Mouse (Mus musculus): ENCODE measurements around the gene Rtn3. TPM values are rescaled to one million over a fixed set of nuclear protein-coding genes. Genes with fewer than 3 reads are reported as not detected.
A peak's percentile ranks its signal among the peaks of the same experiment; 100 is the strongest.
"Not testable (repeated sequence)": the region's sequence is repeated elsewhere in the genome, so short reads cannot be mapped to it uniquely, and the experiment has no call there.

The Rtn3 gene
- total RNA-seq (2021): 100 to 1,000 TPM; 798 to 841 TPM

DNA sequence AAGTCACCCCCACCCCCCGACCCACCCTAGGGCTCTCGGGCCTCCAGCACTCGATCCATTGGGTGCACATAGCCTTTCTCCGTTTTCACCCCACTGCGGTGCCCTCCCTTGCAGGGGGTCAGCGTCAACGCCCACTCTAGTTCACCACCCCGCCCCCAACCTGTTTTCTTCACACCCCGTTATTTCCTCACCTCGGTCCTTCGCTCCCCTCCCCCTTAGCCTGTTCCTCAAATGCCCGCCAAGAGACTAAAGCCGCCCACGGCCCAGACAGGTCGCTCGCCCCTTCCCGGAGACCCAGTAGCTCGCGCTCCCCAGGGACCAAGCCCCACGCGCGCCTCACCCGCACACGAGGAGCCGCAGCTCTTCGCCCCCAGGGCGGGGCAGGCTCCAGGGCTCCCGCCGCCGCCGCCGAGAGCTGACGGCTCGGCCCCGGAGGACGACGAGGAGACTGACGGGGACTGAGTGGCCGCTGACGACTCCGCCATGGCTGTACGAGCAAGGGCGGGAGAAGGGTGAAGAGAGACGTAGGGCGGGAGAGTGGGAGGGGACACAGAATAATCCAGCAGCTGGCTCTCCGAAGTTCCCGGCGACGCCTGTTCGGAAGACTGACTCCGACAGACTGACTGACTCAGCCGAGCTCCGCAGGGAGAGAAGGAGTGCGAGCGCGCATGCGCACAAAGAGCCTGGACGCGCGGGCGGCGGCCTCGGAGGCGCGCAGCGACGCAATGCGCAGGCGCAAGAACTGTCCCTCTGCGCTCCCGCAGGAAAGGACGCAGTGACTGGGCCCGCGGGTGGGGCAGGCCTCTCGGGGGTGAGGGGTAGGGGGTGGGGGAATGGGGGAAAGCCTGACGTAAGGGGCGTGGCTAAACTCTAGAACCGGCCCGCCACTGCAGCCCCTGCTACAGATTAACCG lies at the start of gene Rtn3:
Gene Rtn3, minus strand, starts transcription at position 683 of the 913 bp plus-strand sequence.
- peak; percentile 96 for DNase-seq (ENCODE audit: extremely low spot score in 1 of 2, low spot score in 1 of 2)

DNA sequence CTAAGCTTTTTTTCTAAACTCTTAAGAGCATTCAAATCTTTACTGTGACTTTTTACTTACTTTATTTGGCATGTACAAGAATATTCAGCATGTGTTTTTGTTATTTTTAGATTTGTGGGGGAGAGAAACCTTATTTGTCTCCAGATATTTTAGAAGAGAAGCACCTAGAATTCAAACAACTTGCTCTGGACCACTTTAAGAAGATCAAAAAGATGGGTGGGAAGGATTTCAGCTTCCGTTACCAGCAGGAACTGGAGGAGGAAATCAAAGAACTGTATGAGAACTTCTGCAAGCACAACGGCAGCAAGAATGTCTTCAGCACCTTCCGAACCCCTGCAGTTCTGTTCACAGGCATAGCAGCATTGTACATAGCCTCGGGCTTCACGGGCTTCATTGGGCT lies 48.8 kb upstream of the Rtn3 start:
- DNase-seq (ENCODE audit: extremely low spot score in 1 of 2, low spot score in 1 of 2): no peak

DNA sequence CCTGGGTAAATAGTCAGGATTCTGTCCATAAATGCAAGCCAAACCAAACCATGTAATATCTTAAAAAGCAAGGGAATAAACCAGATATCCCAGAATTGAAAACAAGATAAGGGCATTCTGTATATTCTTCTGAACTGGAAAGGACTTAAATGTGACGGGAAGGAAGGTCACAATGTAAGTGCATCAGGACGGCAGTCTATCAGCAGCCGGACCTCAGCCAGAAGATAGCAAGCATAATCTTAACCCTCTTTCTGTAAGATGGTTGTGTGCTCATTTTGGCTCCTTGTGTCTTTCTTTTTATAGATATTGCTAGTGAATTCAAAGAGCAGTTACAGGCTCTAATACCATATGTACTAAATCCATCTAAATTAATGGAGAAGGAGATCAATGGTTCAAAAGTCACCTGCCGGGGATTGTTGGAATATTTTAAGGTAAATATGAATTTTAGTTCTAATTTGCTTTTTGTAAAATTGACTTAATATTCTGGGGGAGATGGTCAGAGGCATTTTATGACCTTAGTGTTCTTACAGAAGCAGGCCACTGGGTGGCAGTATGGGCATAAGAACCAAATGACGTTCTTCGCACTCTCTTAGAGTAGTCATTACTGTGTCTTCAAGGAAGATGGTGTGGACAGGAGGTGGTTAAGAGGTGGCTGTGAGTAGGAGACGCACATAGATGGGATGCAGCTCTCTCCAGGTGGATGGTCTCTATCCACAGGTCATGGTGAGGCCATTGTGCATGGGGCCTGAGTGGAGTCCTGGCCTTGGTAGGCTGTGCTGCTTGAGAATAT lies 45.8 kb upstream of the Rtn3 start:
- peak; percentile 69 to 81 for DNase-seq (ENCODE audit: extremely low spot score in 1 of 2, low spot score in 1 of 2)

DNA sequence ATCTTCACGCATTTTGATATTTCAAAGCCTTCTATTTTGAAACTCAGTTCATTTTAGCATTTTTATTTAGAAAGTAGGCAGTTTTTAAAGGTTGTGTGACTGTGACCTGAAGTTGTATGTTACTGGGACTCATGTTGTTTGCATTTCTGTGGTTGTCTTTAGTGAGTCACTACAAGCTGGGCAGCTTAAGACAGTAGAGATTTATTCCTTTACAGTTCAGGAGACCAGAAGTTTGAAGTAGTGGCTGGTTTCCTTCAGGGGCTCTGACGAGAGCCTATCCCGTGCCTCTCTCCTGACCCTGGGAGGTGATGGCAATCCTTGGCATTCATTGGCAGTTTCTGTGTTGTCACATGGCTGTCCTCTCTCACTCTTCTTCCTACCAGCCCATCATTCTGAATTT lies 41.8 kb upstream of the Rtn3 start:
- DNase-seq (ENCODE audit: extremely low spot score in 1 of 2, low spot score in 1 of 2): no peak

DNA sequence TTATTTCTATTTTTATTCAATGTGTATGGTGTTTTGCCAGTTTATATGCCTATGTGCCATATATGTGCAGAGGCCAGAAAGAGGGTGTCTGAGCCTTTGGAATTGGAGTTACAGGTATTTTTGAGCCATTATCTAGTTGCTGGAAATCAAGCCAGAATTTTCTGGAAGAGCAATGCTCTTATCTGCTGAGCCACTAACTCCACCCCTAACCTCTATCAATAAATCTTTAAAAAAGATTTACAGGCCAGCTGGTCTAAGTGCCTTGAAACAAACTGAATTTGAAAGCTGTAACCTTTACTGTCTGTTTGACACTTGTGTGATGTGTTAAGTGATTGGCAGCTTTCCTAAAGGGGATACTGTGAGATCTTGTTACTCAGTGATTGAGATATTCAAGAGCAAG lies 40.7 kb upstream of the Rtn3 start:
- DNase-seq (ENCODE audit: extremely low spot score in 1 of 2, low spot score in 1 of 2): no peak

DNA sequence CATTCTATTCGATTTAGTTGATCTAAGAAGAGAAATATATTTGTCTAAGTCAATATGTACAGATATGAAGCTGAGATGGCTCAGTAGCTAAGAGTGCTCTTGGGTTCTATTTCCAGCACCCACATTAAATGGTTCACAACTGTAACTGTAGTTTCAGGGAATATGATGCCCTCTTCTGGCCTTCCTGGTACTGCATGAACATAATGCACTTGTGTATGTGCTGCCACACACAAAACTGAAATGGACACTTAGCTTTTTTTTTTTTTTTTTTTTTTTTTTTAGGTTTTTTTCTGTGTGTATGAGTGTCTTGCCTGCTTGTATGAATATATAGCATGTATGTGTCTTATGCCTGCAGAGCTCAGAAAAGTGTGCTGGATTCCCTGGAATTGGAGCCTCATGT lies 40.2 kb upstream of the Rtn3 start:
- DNase-seq (ENCODE audit: extremely low spot score in 1 of 2, low spot score in 1 of 2): no peak

DNA sequence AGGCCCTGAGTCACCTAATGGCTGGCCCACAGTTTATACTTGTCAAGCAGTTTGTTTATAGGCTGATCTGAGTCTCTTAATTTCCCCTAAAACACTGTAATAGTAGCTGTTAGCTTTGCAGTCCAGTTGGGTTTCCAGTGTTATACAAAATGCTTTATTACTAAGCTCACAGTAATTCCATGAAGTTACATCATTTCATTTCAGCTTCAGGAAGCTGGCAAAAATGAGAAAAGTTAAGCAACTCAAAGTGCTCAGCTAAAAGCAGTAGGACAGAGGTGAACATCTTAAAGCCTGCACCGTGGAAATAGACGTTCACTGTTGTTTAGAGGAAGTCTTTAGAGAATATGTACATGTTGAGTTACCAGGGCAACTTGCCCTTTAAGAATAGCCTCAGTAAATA lies 39.8 kb upstream of the Rtn3 start:
- DNase-seq (ENCODE audit: extremely low spot score in 1 of 2, low spot score in 1 of 2): no peak

DNA sequence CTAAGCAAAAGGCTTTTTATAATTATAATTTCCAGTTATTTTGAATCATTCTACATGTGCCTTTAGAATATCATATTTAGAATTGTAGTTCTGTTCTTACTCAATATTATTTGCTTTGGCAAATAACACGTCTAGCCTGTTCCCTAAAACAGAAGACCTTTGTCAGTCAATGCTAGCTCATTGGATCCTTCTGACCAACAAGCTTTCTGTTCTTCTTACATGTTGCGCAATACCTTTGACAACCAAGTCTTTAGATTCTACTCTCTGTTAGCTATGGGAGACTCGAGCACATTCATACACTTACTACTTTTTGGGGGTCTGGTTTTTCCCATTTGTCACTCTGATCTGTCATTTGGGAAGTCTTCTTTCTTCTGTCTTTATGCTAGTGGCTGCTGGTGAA lies 38.5 kb upstream of the Rtn3 start:
- DNase-seq (ENCODE audit: extremely low spot score in 1 of 2, low spot score in 1 of 2): no peak

DNA sequence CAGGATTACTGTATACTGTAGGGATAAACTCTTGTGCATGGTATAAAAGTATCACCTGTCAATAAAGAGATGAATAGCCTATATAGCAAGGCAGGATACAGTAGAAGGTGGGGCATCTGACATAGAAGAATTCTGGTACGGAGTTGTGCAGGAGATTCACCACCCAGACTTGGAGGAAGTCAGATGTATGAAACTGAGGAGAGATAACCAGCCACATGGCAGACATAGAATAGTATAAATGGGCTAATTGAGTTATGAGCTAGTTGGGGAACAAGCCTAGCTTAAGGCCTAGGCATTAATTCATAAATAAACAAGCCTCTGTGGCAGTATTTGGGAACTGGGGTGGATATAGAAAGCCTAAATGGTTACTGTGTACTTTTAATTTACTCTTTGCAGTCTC lies 33.4 kb upstream of the Rtn3 start:
- no peak for DNase-seq (ENCODE audit: extremely low spot score in 1 of 2, low spot score in 1 of 2)

DNA sequence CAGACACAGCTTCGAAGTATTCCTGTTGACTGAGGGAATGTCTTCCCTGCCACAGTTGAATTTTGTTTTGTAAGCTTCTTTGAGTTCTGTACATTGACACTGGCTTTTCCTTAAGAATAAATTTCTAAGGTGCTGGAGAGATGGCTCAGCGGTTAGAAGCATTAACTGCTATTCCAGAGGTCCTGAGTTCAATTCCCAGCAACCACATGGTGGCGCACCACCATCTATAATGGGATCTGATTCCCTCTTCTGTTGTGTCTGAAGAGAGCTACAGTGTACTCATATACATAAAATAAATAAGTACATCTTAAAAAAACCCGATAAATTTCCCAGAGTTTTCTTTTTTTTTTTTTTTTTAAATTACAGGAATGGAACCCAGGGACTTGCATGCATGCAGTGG lies 24.9 kb upstream of the Rtn3 start:
- peak in 1 of 2 experiments; percentile 21 for DNase-seq (ENCODE audit: extremely low spot score in 1 of 2, low spot score in 1 of 2)

DNA sequence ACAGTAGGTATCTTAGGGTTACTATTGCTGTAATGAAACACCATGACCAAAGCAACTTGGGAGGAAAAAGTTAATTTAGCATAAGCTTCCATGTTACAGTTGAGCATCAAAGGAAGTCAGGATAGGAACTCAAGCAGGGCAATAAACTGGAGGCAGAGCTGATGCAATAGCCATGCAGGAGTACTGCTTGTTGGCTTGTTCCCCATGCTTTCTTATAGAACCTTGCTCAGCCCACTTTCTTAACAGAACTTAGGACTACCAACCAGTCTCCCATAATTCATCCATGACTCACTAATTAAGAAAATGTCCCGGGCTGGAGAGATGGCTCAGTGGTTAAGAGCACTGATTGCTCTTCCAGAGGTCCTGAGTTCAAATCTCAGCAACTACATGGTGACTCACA lies 23.2 kb upstream of the Rtn3 start:
- no peak for DNase-seq (ENCODE audit: extremely low spot score in 1 of 2, low spot score in 1 of 2)

DNA sequence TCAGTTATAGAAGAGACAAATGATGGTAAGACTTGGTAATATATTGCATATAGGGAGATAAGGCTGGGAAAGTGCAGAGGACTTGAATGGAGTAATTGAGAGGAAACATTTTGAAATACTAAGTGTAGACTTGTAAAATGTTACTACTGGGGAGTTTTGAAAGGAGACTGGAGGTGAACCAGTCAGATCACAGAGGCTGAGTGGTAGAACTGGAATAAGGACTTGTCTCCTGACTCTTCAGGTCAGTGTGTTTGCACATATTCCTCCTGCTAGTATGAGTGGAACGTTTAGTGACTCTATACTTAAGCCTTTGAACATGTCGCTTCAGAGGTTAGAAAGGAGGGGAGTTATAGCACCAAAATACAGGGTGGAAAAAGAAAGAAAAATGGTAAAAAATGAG lies 19.4 kb upstream of the Rtn3 start:
- DNase-seq (ENCODE audit: extremely low spot score in 1 of 2, low spot score in 1 of 2): no peak

DNA sequence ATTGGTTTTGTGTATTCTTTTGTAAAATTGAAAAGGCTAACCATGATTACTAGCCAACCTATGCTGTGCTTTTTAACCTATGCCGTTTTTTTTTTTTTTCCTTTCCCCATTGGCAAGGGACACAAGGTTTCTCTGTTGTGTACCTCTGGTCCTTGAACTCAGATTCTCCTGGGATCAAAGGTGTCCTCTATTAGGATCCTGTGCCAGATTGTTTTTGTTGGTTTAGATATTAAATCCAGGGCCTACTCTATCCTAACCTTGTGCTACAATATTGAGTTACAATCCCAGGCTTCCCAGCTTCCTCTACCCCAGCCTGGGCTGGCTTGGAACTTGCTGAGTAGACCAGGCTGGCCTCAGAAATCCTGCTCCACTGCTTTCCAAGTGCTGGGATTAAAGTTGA lies 17.6 kb upstream of the Rtn3 start:
- no peak for DNase-seq (ENCODE audit: extremely low spot score in 1 of 2, low spot score in 1 of 2)

DNA sequence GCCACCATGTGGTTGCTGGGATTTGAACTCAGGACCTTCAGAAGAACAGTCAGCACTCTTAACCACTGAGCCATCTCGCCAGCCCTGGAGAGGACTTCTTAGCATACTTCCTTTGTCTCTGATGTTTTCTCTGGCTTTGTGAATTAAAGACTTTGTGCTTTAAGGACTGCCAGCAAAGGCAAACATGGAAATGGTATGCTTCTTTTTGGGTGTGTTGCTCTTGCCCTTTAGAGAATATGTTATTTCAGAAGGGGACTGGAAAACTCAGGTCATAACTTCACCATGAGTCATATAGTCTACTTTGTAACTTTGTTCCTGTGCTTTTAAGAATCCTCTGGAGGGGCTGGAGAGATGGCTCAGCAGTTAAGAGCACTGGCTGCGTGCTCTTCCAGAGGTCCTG lies 15.7 kb upstream of the Rtn3 start:
- no peak for DNase-seq (ENCODE audit: extremely low spot score in 1 of 2, low spot score in 1 of 2)

DNA sequence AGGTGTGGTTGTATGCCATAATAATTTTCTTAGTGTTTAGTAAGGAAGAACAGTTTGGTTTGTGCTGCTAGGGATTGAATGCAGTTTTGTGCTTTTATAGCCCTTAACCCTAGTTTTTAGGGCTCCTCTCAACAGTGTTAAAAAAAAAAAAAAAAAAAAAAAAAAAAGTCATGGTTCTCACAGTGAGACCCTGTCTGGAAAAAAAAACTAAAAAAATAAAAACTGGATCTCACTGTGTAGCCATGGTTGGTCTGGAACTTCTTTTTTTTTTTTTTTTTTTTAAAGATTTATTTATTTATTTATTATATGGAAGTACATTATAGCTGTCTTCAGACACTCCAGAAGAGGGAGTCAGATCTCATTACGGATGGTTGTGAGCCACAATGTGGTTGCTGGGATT lies 13.0 kb upstream of the Rtn3 start:
- DNase-seq (ENCODE audit: extremely low spot score in 1 of 2, low spot score in 1 of 2): not testable (repeated sequence)

DNA sequence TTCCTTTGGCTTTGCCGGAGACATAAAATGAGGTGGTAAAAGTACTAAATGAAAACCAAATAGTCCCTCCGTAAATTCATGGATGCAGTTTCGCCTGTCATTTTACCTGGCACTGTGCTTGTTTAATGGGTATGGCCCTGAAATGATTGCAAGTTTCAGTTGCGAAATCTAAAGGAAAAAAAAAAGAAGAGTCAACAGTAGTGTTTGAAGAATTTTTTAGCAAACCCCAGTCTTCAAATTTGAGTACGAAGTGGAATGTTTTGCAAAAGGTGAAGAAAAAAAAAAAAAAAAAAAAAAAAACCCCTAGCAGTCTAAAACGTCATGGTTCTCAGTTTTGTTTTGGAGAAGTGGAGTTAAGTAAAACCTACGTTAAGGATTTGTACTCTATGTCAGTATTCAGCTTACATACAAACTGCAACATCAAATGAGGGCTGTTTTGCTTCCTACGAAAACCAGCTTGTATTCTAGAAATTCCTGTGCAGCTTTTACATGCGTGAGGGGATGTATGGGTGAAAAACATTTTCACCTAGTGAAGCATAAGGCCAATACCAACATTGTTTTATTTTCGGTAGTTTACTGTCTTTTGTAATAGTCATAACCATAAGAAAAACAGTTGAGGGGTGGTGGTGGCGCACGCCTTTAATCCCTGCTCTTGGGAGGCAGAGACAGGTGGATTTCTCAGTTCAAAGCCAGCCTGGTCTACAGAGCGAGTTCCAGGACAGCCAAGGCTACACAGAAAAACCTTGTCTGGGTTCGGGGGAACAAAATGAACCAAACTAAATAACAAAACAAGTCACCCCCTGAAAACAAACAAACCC lies 12.3 kb upstream of the Rtn3 start:
- DNase-seq (ENCODE audit: extremely low spot score in 1 of 2, low spot score in 1 of 2): no peak

DNA sequence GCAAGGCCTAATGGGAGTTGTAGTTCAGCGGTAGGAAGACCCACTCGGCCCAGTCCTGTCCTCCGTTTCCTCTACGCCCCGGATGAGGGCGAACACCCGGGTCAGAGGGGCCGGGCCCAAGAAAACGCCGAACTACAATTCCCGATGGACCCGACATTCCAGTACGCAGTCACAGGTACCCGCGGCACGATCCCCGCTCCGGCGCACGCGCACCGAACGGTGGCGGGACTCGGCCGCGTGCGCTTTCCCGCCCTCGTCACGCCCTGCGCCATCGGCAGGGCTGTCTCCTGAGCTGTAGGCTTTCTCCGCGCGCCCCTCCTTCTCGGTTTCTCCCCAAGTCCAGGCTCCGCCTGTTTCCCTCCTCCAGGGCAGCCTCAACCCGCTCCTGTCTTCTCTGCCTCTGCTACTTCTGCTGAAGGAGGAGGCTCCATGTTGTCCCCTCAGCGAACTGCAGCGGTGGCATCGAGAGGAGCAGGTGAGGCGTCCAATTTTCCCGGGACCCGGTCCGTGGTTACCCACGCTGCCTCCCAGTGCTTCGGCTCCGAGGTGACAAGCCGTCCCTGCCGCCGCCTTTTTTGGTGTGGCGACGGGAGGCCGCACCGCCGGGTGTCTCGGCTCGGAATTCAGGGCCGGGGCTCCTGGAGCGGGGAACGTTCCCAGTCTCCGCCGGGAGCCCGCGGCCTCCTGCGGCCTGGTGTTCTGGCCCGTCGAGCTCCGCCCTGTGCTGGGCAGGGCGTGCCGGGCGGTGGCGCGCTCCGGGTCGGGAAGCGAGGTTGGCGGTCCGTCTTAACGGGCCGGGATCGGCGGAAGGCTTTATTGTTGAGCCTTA lies 11.3 kb upstream of the Rtn3 start:
- DNase-seq (ENCODE audit: extremely low spot score in 1 of 2, low spot score in 1 of 2): peak; percentile 81 to 92

DNA sequence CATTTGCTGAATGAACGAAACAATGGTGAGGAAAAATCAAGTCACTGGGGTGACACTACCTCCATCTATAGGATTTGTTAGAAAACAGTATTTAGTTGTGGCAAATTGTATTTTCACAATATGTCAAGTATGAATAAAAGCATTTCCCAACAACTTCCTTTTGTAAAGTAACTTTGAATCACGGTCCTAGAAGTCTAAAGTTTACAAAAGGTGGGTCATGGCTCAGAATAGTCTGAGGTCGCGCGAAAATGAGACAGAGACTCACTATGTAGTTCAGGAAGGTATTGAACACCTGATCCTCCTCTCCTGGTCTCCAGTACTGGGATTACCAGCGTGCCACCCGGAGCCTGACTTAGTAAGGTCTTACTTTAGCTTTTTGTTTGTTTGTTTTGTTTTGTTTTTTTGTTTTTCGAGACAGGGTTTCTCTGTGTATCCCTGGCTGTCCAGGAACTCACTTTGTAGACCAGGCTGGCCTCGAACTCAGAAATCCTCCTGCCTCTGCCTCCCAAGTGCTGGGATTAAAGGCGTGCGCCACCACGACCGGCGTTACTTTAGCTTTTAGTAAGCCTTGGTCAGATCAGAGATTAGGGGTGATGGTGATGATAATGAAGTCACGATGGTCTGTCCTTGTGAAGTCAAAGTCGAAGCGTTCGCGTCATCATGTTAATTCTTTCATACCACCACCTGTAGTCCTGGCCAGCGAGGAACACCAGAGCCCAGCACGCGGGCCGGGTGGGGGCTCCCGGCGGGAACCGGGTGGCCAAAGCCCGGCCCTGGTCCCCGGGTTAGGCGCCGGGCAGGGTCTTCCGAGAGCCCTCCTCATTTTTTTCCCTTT lies 10.5 kb upstream of the Rtn3 start, which contains the start of gene Atl3:
Gene Atl3, plus strand, starts transcription at position 689 of the 835 bp plus-strand sequence.
- DNase-seq (ENCODE audit: extremely low spot score in 1 of 2, low spot score in 1 of 2): no peak

DNA sequence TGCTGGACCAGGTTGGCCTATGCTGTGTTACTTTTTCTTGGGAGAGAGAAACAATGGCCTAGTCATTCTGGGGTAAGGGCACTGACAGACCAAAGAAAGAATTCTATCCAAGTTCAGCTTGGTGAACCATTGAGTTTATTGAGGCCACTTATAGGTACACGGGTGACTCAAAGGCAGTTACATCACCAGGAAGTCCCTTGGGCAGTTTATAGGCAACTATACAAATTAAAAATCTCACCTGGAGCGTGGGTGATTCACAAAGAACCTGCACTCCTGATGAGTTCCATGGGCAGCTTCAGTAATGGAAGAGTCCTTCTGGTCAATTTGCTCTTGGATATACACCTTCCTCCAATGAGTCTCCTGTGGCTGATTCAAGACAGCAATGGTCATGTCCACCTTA lies 9.6 kb upstream of the Rtn3 start:
- no peak for DNase-seq (ENCODE audit: extremely low spot score in 1 of 2, low spot score in 1 of 2)

Measured in layer of hippocampus, postnatal 25 days (tissue).